Mouse (Mus musculus): Measurements from ENCODE around the gene Tmem132e. TPM values are rescaled to one million over a fixed set of nuclear protein-coding genes. Genes with fewer than 3 reads are reported as not detected.

Gene Tmem132e
- total and polyA plus RNA-seq, 3 experiments, result not detected

- H3K36me3 ChIP-seq (replicated peaks in 1 of 2; ENCODE audit: control insufficient read depth in 1 of 2, insufficient read depth in 1 of 2, low read length in 1 of 2), result no peaks in the 10 kb centered on the region
- H3K9ac ChIP-seq (ENCODE audit: insufficient read depth, low read depth), result no peak overlapping the region
- peaks cover 51% of the 10 kb centered on the region for H3K27me3 ChIP-seq (replicated peaks)
- dilution Hi-C loops (cut with MboI; ENCODE audit: extremely low pct_ligation_motif_present, extremely low pct_unique_long_range_greater_than_20kb, low sequenced_read_pairs), result no loop called here
- no peak for DNase-seq (ENCODE audit: extremely low read depth)
- H3K4me1 ChIP-seq (ENCODE audit: control insufficient read depth in 1 of 2, insufficient read depth in 2 of 2), result no peaks in the 10 kb centered on the region
- H3K9me3 ChIP-seq (replicated peaks; ENCODE audit: low read length), result no peaks in the 10 kb centered on the region
- no peak overlapping the region for H3K4me3 ChIP-seq (replicated peaks in 1 of 3; ENCODE audit: low read depth in 2 of 3, low read length in 2 of 3, poor library complexity in 1 of 3)
- TF ChIP-seq MAX (IDR thresholded peaks at IDR 0.05; ENCODE audit: low read length) (no peak), USF2 (conservative IDR thresholded peaks at IDR 0.05; ENCODE audit: low read depth, low read length) (no peak), GABPA (IDR thresholded peaks at IDR 0.05; ENCODE audit: insufficient replicate concordance, low read depth, low read length) (no peak), BHLHE40 (IDR thresholded peaks at IDR 0.05; ENCODE audit: low read depth, low read length) (no peak), EP300 (IDR thresholded peaks at IDR 0.05; ENCODE audit: low read length) (no peak), ETS1 (conservative IDR thresholded peaks at IDR 0.05; ENCODE audit: low read depth, low read length) (no peak), PAX5 (IDR thresholded peaks at IDR 0.05; ENCODE audit: low read length) (no peak), POLR2AphosphoS2 (IDR thresholded peaks at IDR 0.05; ENCODE audit: low read depth, low read length) (no peak), MXI1 (IDR thresholded peaks at IDR 0.05; ENCODE audit: low read depth, low read length) (no peak), MEF2A (IDR thresholded peaks at IDR 0.05; ENCODE audit: borderline replicate concordance, low read depth, low read length) (no peak), MAZ (IDR thresholded peaks at IDR 0.05; ENCODE audit: low read depth, low read length) (no peak), MAFK (IDR thresholded peaks at IDR 0.05; ENCODE audit: insufficient replicate concordance, low read length) (no peak), UBTF (IDR thresholded peaks at IDR 0.05; ENCODE audit: low read depth, low read length) (no peak), USF1 (IDR thresholded peaks at IDR 0.05; ENCODE audit: low read depth, low read length) (no peak)
- in situ Hi-C loops (cut with MboI; ENCODE audit: low pct_ligation_motif_present, low pct_unique_long_range_greater_than_20kb, low sequenced_read_pairs), result no loop called here
- no peaks in the 10 kb centered on the region for H3K79me2 ChIP-seq (replicated peaks; ENCODE audit: control insufficient read depth, extremely low read depth, insufficient read depth, poor library complexity, severe bottlenecking)
- H3K4me2 ChIP-seq (ENCODE audit: insufficient read depth, low read depth, poor library complexity, severe bottlenecking), result no peak overlapping the region
- no peak overlapping the region for H3K27ac ChIP-seq (ENCODE audit: insufficient read depth, low read depth)
Observed at GRCm38 (mm10) chr11:82340416-82340815, 48.3 kb upstream of the Tmem132e start.

GRCm38 (mm10) chr11:82340900-82341299, 47.8 kb upstream of the Tmem132e start:
- peaks cover 56% of the 10 kb centered on the region for H3K27me3 ChIP-seq (replicated peaks)
- H3K36me3 ChIP-seq (replicated peaks in 1 of 2; ENCODE audit: control insufficient read depth in 1 of 2, insufficient read depth in 1 of 2, low read length in 1 of 2), result no peaks in the 10 kb centered on the region
- no peaks in the 10 kb centered on the region for H3K79me2 ChIP-seq (replicated peaks; ENCODE audit: control insufficient read depth, extremely low read depth, insufficient read depth, poor library complexity, severe bottlenecking)
- no peaks in the 10 kb centered on the region for H3K9me3 ChIP-seq (replicated peaks; ENCODE audit: low read length)
- H3K27ac ChIP-seq (ENCODE audit: insufficient read depth, low read depth), result no peak overlapping the region
- in situ Hi-C loops (cut with MboI; ENCODE audit: low pct_ligation_motif_present, low pct_unique_long_range_greater_than_20kb, low sequenced_read_pairs), result no loop called here
- no peak overlapping the region for H3K9ac ChIP-seq (ENCODE audit: insufficient read depth, low read depth)
- no peak overlapping the region for H3K4me3 ChIP-seq (replicated peaks in 1 of 3; ENCODE audit: low read depth in 2 of 3, low read length in 2 of 3, poor library complexity in 1 of 3)
- H3K4me2 ChIP-seq (ENCODE audit: insufficient read depth, low read depth, poor library complexity, severe bottlenecking), result no peak overlapping the region
- dilution Hi-C loops (cut with MboI; ENCODE audit: extremely low pct_ligation_motif_present, extremely low pct_unique_long_range_greater_than_20kb, low sequenced_read_pairs), result no loop called here
- TF ChIP-seq JUND (conservative IDR thresholded peaks at IDR 0.05; ENCODE audit: low read depth, low read length) (no peak), PAX5 (IDR thresholded peaks at IDR 0.05; ENCODE audit: low read length) (no peak), MEF2A (IDR thresholded peaks at IDR 0.05; ENCODE audit: borderline replicate concordance, low read depth, low read length) (no peak), JUN (IDR thresholded peaks at IDR 0.05; ENCODE audit: insufficient read depth, low read depth, low read length) (no peak), ZNF384 (IDR thresholded peaks at IDR 0.05; ENCODE audit: low read depth, low read length) (no peak)
- H3K4me1 ChIP-seq (ENCODE audit: control insufficient read depth in 1 of 2, insufficient read depth in 2 of 2), result no peaks in the 10 kb centered on the region
- no peak for DNase-seq (ENCODE audit: extremely low read depth)

Data from CH12.LX (cell line).